Mouse (Mus musculus) neural tube, embryonic 14.5 days (tissue): ENCODE data around the gene Rab5if. TPM values are rescaled to one million over a fixed set of nuclear protein-coding genes. Genes with fewer than 3 reads are reported as not detected.

Experiments
- ATAC-seq: fragments of 200-750 bp; cut with Nextera tagmentation; 2 replicates; pipeline ENCODE4 v1.8.0; 2017; ENCODE audit warnings: low read depth, mild to moderate bottlenecking, moderate TSS enrichment, moderate library complexity
- H3K27ac ChIP-seq: fragments of 300-500 bp; sonication (generic); 2 replicates; pipeline ENCODE4 v1.5.1; 2014; ENCODE audit warnings: low read depth, mild to moderate bottlenecking, control low read depth, low read length, moderate library complexity, mixed read lengths
- H3K27me3 ChIP-seq: fragments of 300-500 bp; sonication (generic); 2 replicates; pipeline ENCODE4 v1.6.1; 2014; ENCODE audit warnings: low read length; ENCODE audit not compliant: control insufficient read depth, insufficient read depth
- H3K36me3 ChIP-seq: fragments of 300-500 bp; sonication (generic); 2 replicates; pipeline ENCODE4 v1.6.1; 2014; ENCODE audit warnings: low read length, mixed read lengths; ENCODE audit not compliant: control insufficient read depth, insufficient read depth
- H3K4me1 ChIP-seq: fragments of 300-500 bp; sonication (generic); 2 replicates; pipeline ENCODE4 v1.6.1; 2014; ENCODE audit warnings: low read length; ENCODE audit not compliant: control insufficient read depth, insufficient read depth
- H3K4me2 ChIP-seq: fragments of 300-500 bp; sonication (generic); 2 replicates; pipeline ENCODE4 v1.6.1; 2014; ENCODE audit warnings: mild to moderate bottlenecking, low read depth, low read length, control low read depth
- H3K4me3 ChIP-seq: fragments of 300-500 bp; sonication (generic); 2 replicates; pipeline ENCODE4 v1.5.1; 2014; ENCODE audit warnings: low read depth, low read length, control low read depth, mixed read lengths
- H3K9ac ChIP-seq: fragments of 300-500 bp; sonication (generic); replicated peaks from 2 replicates; pipeline ENCODE4 v1.6.1; 2014; ENCODE audit warnings: low read depth, mild to moderate bottlenecking, control low read depth, low read length, mixed read lengths
- H3K9me3 ChIP-seq: fragments of 300-500 bp; sonication (generic); 2 replicates; pipeline ENCODE4 v1.6.1; 2016; ENCODE audit warnings: low read length; ENCODE audit not compliant: control insufficient read depth
- WGBS: fragments of 180-500 bp; shearing (Covaris S2); extraction: QIAGEN DNeasy Blood & Tissue Kit; methylation state at CpG from one replicate; pipeline ENCODE4 v1.1.7; 2014; 5-methylcytosine and 5-hydroxymethylcytosine counted together
- polyA plus RNA-seq: library from polyadenylated mRNA; unstranded; fragments of >200 nt; fragmentation: Nextera tagmentation; extraction: Ambion mirVana; gene quantifications from 2 replicates; pipeline ENCODE4 v1.2.1, GENCODE M21; 2014

Gene Rab5if
- polyA plus RNA-seq, 1 experiment from 2014 or later = 165 TPM

DNA sequence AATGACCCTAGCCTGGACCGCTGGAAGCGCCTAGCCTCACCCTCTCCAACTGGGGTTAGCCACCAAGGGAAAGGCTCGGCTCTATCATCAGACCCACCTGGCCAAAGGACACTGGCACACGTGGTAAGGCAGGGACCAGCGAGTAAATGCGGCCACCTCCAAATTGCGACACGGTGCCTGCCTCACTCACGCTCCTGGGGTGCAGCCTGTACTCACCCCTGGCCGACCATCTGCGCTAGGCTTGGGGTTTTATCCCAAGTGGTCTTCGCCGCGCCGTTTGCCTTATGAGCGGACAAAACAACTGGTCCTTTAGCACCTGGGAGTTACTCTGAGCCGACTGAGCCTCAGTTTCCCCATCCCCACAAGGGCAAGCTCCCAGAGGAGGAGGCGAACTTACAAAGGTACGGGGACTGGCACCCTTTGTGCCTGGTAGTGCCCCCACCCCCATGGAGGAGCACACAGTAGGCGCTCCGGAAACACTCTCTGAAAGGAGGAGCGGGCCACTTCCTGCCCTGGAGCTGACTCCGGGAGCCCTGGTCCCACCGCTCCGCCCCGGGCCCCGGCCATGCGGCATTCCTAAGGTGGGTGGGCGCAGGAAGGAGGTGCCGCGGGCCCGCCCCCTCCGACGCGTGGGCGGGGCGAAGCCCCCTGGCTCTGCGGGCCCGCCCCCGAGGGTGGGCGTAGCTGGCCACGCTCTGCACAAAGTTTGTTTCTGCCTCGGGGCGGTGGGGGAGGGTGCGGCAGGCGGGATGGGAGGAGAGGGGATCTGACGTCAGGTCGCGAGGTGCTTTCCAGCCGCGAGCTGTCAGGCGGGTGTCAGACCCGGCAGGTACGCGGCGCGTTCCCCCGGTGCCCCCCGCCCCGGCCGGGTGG lies 23.4 kb upstream of the Rab5if start, which contains the start of gene Tgif2:
Gene Tgif2 (plus strand): TSS at position 689 of the 873 bp plus-strand sequence.
- Histone ChIP-seq H3K9me3 (no peaks in the 10 kb centered on the region), H3K4me2 (peak within 1 kb of the TSS; percentile 81), H3K36me3 (no peaks in the 10 kb centered on the region), H3K27me3 (peaks cover 5% of the 10 kb centered on the region; the same call in 1 of the 2 replicates), H3K27ac (peak within 1 kb of the TSS; percentile 70), H3K4me3 (peak within 1 kb of the TSS; percentile 59), H3K9ac (peak within 1 kb of the TSS; percentile 50), H3K4me1 (peaks cover 17% of the 10 kb centered on the region; the same call in 1 of the 2 replicates)
- WGBS = 2% methylated on average over 57 of the region's 61 CpGs
- ATAC-seq = peak; percentile 69

DNA sequence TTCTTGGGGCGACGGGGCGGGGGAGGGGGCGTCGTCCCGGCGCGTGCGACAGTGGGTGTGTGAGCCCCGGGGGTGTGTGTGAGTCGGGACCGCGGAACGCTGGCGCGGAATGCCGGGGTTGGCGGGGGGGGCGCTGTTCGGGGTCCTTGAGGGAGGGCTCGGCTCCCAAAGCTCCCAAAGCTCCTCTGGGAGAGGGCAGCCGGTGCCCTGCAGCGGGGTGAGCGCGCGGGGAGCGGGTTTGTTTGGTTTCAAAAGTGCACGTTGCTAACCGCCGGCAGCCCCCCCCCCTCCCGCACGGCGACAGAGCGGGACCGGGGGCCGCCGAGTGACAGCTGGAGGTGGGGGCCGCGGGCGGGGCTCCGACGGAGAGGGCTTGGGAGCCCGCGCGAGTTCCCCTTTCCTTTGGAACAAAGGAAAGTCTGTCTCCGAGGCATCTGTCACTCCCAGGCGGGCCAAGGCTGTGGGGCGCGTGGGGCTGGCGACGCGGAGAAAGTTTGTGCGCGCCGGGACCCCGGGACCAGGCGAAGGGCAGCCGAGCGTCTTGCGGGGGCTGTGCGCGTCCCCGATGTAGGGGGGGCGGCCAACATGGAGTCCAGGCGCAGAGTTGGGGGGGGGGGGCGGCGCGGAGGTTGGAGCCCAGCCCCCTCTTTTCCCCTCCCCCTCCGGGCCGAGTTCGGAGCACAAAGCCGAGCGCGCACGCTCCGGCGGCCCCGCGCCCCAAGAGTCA lies 22.5 kb upstream of the Rab5if start:
- Histone ChIP-seq H3K4me1 (peaks cover 23% of the 10 kb centered on the region; the same call in 1 of the 2 replicates), H3K27me3 (peaks cover 5% of the 10 kb centered on the region; the same call in 1 of the 2 replicates), H3K9me3 (no peaks in the 10 kb centered on the region), H3K36me3 (no peaks in the 10 kb centered on the region), H3K4me2 (peak overlapping the region; percentile 81), H3K9ac (peak overlapping the region; percentile 50), H3K4me3 (peak overlapping the region; percentile 59), H3K27ac (peak overlapping the region; percentile 70)
- 0% methylated on average over 35 of the region's 79 CpGs for WGBS
- peak; percentile 31 for ATAC-seq

GRCm38 (mm10) chr2:156841028-156841840 lies 21.7 kb upstream of the Rab5if start:
- ATAC-seq = peak; percentile 36; the same call in 1 of the 2 replicates
- Histone ChIP-seq H3K36me3 (no peaks in the 10 kb centered on the region), H3K9ac (peak overlapping the region; percentile 50), H3K4me1 (peaks cover 24% of the 10 kb centered on the region; the same call in 1 of the 2 replicates), H3K4me2 (peak overlapping the region; percentile 81), H3K4me3 (peak overlapping the region; percentile 59), H3K27ac (peak overlapping the region; percentile 70), H3K27me3 (peaks cover 5% of the 10 kb centered on the region; the same call in 1 of the 2 replicates), H3K9me3 (no peaks in the 10 kb centered on the region)
- WGBS = under 1% methylated on average over 40 of the region's 42 CpGs

GRCm38 (mm10) chr2:156841841-156842706 lies 20.9 kb upstream of the Rab5if start:
- no peak for ATAC-seq

DNA sequence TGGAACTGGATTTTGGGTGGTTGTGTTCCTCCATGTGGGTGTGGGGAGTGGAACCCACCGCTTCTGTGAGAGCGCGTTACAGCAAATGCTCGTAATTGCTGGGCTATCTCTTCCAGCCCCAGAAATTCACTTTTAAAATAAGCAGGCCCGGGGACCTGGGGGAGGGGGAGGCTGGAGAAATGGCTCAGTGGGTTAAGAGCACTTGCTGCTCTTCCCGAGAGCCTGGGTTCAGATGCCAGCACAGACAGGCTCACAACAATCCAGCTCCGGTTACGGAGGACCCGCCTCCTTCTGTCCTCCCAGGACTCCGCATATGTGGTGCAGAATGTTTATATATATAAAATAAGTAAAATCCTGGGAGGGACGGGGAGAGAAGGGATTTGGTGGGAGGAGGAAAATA lies 20.2 kb upstream of the Rab5if start:
- Histone ChIP-seq H3K4me3 (no peak overlapping the region), H3K4me2 (peak overlapping the region; percentile 81; the same call in 1 of the 2 replicates), H3K4me1 (peaks cover 28% of the 10 kb centered on the region; the same call in 1 of the 2 replicates), H3K36me3 (no peaks in the 10 kb centered on the region), H3K27ac (no peak overlapping the region; the same call in 1 of the 2 replicates), H3K27me3 (peaks cover 5% of the 10 kb centered on the region; the same call in 1 of the 2 replicates), H3K9ac (no peak overlapping the region), H3K9me3 (no peaks in the 10 kb centered on the region)
- 15% methylated on average over 11 of the region's 11 CpGs for WGBS
- ATAC-seq = no peak

More at GRCm38 (mm10) chr2:156841841-156842706, 20.9 kb upstream of the Rab5if start:
- H3K4me2 ChIP-seq = peak overlapping the region; percentile 81
- H3K4me3 ChIP-seq = peak overlapping the region; percentile 59
- H3K9me3 ChIP-seq = no peaks in the 10 kb centered on the region
- no peak overlapping the region for H3K9ac ChIP-seq
- H3K4me1 ChIP-seq = peaks cover 24% of the 10 kb centered on the region; the same call in 1 of the 2 replicates
- H3K36me3 ChIP-seq = no peaks in the 10 kb centered on the region
- no peak overlapping the region; the same call in 1 of the 2 replicates for H3K27ac ChIP-seq
- peaks cover 5% of the 10 kb centered on the region; the same call in 1 of the 2 replicates for H3K27me3 ChIP-seq
- WGBS = 3% methylated on average over 20 of the region's 20 CpGs

GRCm38 (mm10) chr2:156843331-156843730 lies 19.6 kb upstream of the Rab5if start:
- Histone ChIP-seq H3K4me1 (peaks cover 29% of the 10 kb centered on the region; the same call in 1 of the 2 replicates), H3K27ac (no peak overlapping the region), H3K4me3 (no peak overlapping the region), H3K9me3 (no peaks in the 10 kb centered on the region), H3K4me2 (no peak overlapping the region), H3K36me3 (no peaks in the 10 kb centered on the region), H3K27me3 (peaks cover 5% of the 10 kb centered on the region; the same call in 1 of the 2 replicates), H3K9ac (no peak overlapping the region)
- 55% methylated on average over 10 of the region's 10 CpGs for WGBS
- no peak for ATAC-seq

- H3K4me2 ChIP-seq = no peak overlapping the region
- H3K27me3 ChIP-seq = peaks cover 4% of the 10 kb centered on the region; the same call in 1 of the 2 replicates
- H3K36me3 ChIP-seq = no peaks in the 10 kb centered on the region
- H3K9me3 ChIP-seq = no peaks in the 10 kb centered on the region
- WGBS = 30% methylated on average over 10 of the region's 10 CpGs
- no peak for ATAC-seq
- no peak overlapping the region for H3K27ac ChIP-seq
- H3K9ac ChIP-seq = no peak overlapping the region
- H3K4me1 ChIP-seq = peaks cover 29% of the 10 kb centered on the region; the same call in 1 of the 2 replicates
- no peak overlapping the region for H3K4me3 ChIP-seq
Measured at GRCm38 (mm10) chr2:156844715-156845114, 18.2 kb upstream of the Rab5if start.
